Mouse (Mus musculus): ENCODE results near the gene Rnf157.
"Not testable (repeated sequence)": the region's sequence is repeated elsewhere in the genome, so short reads cannot be mapped to it uniquely, and the experiment has no call there.

DNA sequence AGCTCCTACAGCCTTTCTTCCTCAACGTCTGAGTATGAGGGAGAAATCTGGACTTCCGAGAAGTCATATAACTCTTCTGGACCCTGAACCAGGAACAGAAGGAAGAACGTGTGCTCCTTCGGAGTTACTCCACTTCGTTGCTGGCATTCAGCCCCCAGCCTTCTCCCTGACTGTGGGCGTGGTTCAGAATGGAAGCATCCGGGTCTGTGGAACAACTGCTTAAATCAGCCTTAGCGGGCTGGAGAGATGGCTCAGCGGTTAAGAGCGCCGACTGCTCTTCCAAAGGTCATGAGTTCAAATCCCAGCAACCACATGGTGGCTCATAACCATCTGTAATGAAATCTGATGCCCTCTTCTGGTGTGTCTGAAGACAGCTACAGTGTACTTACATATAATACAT lies 13.5 kb upstream of the Rnf157 start:
- TF ChIP-seq CTCF (IDR thresholded peaks at IDR 0.05; ENCODE audit: insufficient read depth, low read length); POLR2A (IDR thresholded peaks at IDR 0.05; ENCODE audit: borderline replicate concordance, extremely low read depth, low read depth, low read length): not testable (repeated sequence)

Measured in lung, adult 2 months (tissue).